Mouse (Mus musculus) ES-E14 (cell line): Measurements from ENCODE around the gene Msl1. TPM values are rescaled to one million over a fixed set of nuclear protein-coding genes. Genes with fewer than 3 reads are reported as not detected.

Experiments
- DNase-seq: peaks from one replicate; pipeline ENCODE4 v3.0.0-alpha.2; 2013; ENCODE audit warnings: low read depth, low spot score
- H3K27ac ChIP-seq: 2 replicates; pipeline ENCODE4 v1.5.1; 2012; ENCODE audit warnings: low read depth, mild to moderate bottlenecking, low read length, moderate library complexity, mixed read lengths; ENCODE audit not compliant: poor library complexity, insufficient read depth, severe bottlenecking
- H3K36me3 ChIP-seq: 2 replicates; pipeline ENCODE4 v1.6.1; 2012; ENCODE audit warnings: mild to moderate bottlenecking, low read length, moderate library complexity, mixed read lengths; ENCODE audit not compliant: control insufficient read depth, poor library complexity, insufficient read depth, severe bottlenecking
- H3K4me1 ChIP-seq, 2 experiments: fragments of 150-350 bp in 1 of 2; sonication (generic) in 1 of 2; 2 replicates each; pipeline ENCODE4 v1.6.1; 2012; ENCODE audit warnings: low read length in 2 of 2, mild to moderate bottlenecking in 1 of 2, mixed read lengths in 1 of 2; ENCODE audit not compliant: control insufficient read depth in 2 of 2, insufficient read depth in 2 of 2, poor library complexity in 1 of 2
- H3K4me3 ChIP-seq, 2 experiments: fragments of 150-350 bp in 1 of 2; sonication (generic) in 1 of 2; 2 replicates each; pipeline ENCODE4 v1.5.1; 2012; ENCODE audit warnings: low read length in 2 of 2, low read depth in 1 of 2, mild to moderate bottlenecking in 1 of 2, mixed read lengths in 1 of 2; ENCODE audit not compliant: insufficient read depth in 1 of 2, poor library complexity in 1 of 2, severe bottlenecking in 1 of 2
- H3K9ac ChIP-seq: 2 replicates; pipeline ENCODE4 v1.6.1; 2012; ENCODE audit warnings: low read depth, mild to moderate bottlenecking, low read length, mixed read lengths; ENCODE audit not compliant: poor library complexity, insufficient read depth, severe bottlenecking
- H3K9me3 ChIP-seq: fragments of 150-350 bp; sonication (generic); 2 replicates; pipeline ENCODE4 v1.6.1; 2012; ENCODE audit warnings: low read depth, mild to moderate bottlenecking, low read length; ENCODE audit not compliant: control insufficient read depth, insufficient read depth
- CHD2 ChIP-seq: IDR thresholded peaks from 2 replicates; pipeline ENCODE4 v1.6.1; 2014; ENCODE audit warnings: mild to moderate bottlenecking, low read depth, low read length, inconsistent platforms
- HCFC1 ChIP-seq: IDR thresholded peaks from 2 replicates; pipeline ENCODE4 v1.6.1; 2012; ENCODE audit warnings: low read length, inconsistent platforms, borderline replicate concordance; ENCODE audit not compliant: insufficient read depth
- MAFK ChIP-seq: IDR thresholded peaks from 2 replicates; pipeline ENCODE4 v1.6.1; 2014; ENCODE audit warnings: mild to moderate bottlenecking, low read depth, low read length, inconsistent platforms; ENCODE audit not compliant: insufficient read depth
- ZC3H11A ChIP-seq: IDR thresholded peaks from 2 replicates; pipeline ENCODE4 v1.6.1; 2012; ENCODE audit warnings: low read depth, mild to moderate bottlenecking, inconsistent platforms, low read length, borderline replicate concordance
- ZNF384 ChIP-seq: IDR thresholded peaks from 2 replicates; pipeline ENCODE4 v1.6.1; 2012; ENCODE audit warnings: low read depth, low read length, inconsistent platforms
- in situ Hi-C, 2 experiments: fragments of 600-800 bp; cut with MboI; formaldehyde crosslinking; loops; one replicate each; pipeline ENCODE4 v1.15.1; 2025; ENCODE audit warnings: low sequenced_read_pairs in 2 of 2, inconsistent platforms in 1 of 2; ENCODE audit not compliant: unreplicated experiment in 2 of 2
- total RNA-seq: library from RNA; depleted of rRNA; stranded (reverse); fragments of 300-350 nt; gene quantifications from 2 replicates; pipeline ENCODE4 v1.2.3, GENCODE M21; 2012

Gene Msl1
- total RNA-seq, 1 experiment: 27.1 TPM

GRCm38 (mm10) chr11:98766816-98767215 lies 28.5 kb upstream of the Msl1 start:
- H3K9me3 ChIP-seq: no peaks in the 10 kb centered on the region
- H3K9ac ChIP-seq: no peak overlapping the region
- DNase-seq: no peak
- no peak for TF ChIP-seq ZC3H11A
- TF ChIP-seq CHD2: no peak
- TF ChIP-seq HCFC1: no peak
- TF ChIP-seq MAFK: no peak
- TF ChIP-seq ZNF384: no peak
- H3K4me1 ChIP-seq: peaks cover 11 to 33% of the 10 kb centered on the region in 2 experiments
- H3K27ac ChIP-seq: no peak overlapping the region
- in situ Hi-C loops: no loop called here
- H3K36me3 ChIP-seq: peaks cover 23% of the 10 kb centered on the region
- no peak overlapping the region for H3K4me3 ChIP-seq

GRCm38 (mm10) chr11:98767276-98767675 lies 28.0 kb upstream of the Msl1 start:
- peaks cover 11 to 33% of the 10 kb centered on the region in 2 experiments for H3K4me1 ChIP-seq
- H3K9me3 ChIP-seq: no peaks in the 10 kb centered on the region
- H3K27ac ChIP-seq: no peak overlapping the region
- no peak for DNase-seq
- in situ Hi-C loops: no loop called here
- H3K36me3 ChIP-seq: peaks cover 23% of the 10 kb centered on the region
- no peak overlapping the region for H3K4me3 ChIP-seq
- TF ChIP-seq ZNF384 (no peak), CHD2 (no peak), HCFC1 (no peak), ZC3H11A (no peak)
- H3K9ac ChIP-seq: no peak overlapping the region

GRCm38 (mm10) chr11:98767713-98768112 lies 27.6 kb upstream of the Msl1 start:
- in situ Hi-C loops: no loop called here
- Histone ChIP-seq H3K4me1 (peaks cover 9 to 33% of the 10 kb centered on the region in 2 experiments), H3K4me3 (no peak overlapping the region), H3K9me3 (no peaks in the 10 kb centered on the region), H3K27ac (no peak overlapping the region), H3K36me3 (peaks cover 23% of the 10 kb centered on the region), H3K9ac (no peak overlapping the region)
- TF ChIP-seq ZC3H11A (no peak), ZNF384 (no peak), HCFC1 (no peak), CHD2 (no peak), MAFK (no peak)
- DNase-seq: no peak

GRCm38 (mm10) chr11:98768127-98769006 lies 26.9 kb upstream of the Msl1 start:
- no peak for TF ChIP-seq CHD2
- TF ChIP-seq ZC3H11A: no peak
- no peak for TF ChIP-seq ZNF384
- TF ChIP-seq HCFC1: no peak
- no peak for TF ChIP-seq MAFK
- DNase-seq: no peak
- H3K4me3 ChIP-seq: no peak overlapping the region
- peaks cover 3 to 29% of the 10 kb centered on the region in 2 experiments for H3K4me1 ChIP-seq
- peaks cover 23% of the 10 kb centered on the region for H3K36me3 ChIP-seq
- H3K9ac ChIP-seq: no peak overlapping the region
- no peaks in the 10 kb centered on the region for H3K9me3 ChIP-seq
- in situ Hi-C loops: no loop called here
- no peak overlapping the region for H3K27ac ChIP-seq
